Mouse (Mus musculus): ENCODE data around the gene Gpr22.

GRCm38 (mm10) chr12:31730126-31730525, 16.4 kb upstream of the Gpr22 start:
- no peak for TF ChIP-seq TAL1 (IDR thresholded peaks at IDR 0.05; ENCODE audit: low read length)
- no peak for TF ChIP-seq GATA1 (IDR thresholded peaks at IDR 0.05; ENCODE audit: low read length)

Data from erythroblast, embryonic 14.5 days (primary cell).